Mouse (Mus musculus) frontal cortex, postnatal 25 days (tissue): ENCODE measurements around the gene Arhgef16.

Experiments
- DNase-seq, 2 experiments: peaks; one replicate each; pipeline ENCODE4 v3.0.0; 2022; ENCODE audit warnings: low spot score in 2 of 2

Gene Arhgef16

GRCm38 (mm10) chr4:154293735-154294201, 7.7 kb downstream of the Arhgef16 start:
- no peak for DNase-seq

- DNase-seq: no peak
These were observed 17.8 kb downstream of the Arhgef16 start for GRCm38 (mm10) chr4:154283671-154284070.

GRCm38 (mm10) chr4:154279481-154279880, 22.0 kb downstream of the Arhgef16 start:
- no peak for DNase-seq

- DNase-seq: peak in 1 of 2 experiments; percentile 37
These were observed 28.5 kb downstream of the Arhgef16 start for GRCm38 (mm10) chr4:154273000-154273399.

GRCm38 (mm10) chr4:154269520-154269919, 32.0 kb downstream of the Arhgef16 start:
- no peak for DNase-seq

GRCm38 (mm10) chr4:154267511-154267910, 34.0 kb downstream of the Arhgef16 start:
- DNase-seq: no peak

- no peak for DNase-seq
These were observed 39.4 kb downstream of the Arhgef16 start for GRCm38 (mm10) chr4:154262071-154262470.

GRCm38 (mm10) chr4:154260755-154261154, 40.7 kb downstream of the Arhgef16 start:
- DNase-seq: no peak

- DNase-seq: peak in 1 of 2 experiments; percentile 16
These were observed 48.8 kb downstream of the Arhgef16 start for GRCm38 (mm10) chr4:154252537-154253255.

- no peak for DNase-seq
These were observed 52.2 kb downstream of the Arhgef16 start for GRCm38 (mm10) chr4:154249316-154249715.

- no peak for DNase-seq
These were observed 53.2 kb downstream of the Arhgef16 start for GRCm38 (mm10) chr4:154248092-154248805.

- DNase-seq: no peak
These were observed 54.0 kb downstream of the Arhgef16 start for GRCm38 (mm10) chr4:154247207-154248091.

- peak; percentile 43 to 50 for DNase-seq
These were observed 55.1 kb downstream of the Arhgef16 start for GRCm38 (mm10) chr4:154246115-154247040.

GRCm38 (mm10) chr4:154245342-154245741, 56.1 kb downstream of the Arhgef16 start:
- DNase-seq: no peak

GRCm38 (mm10) chr4:154240608-154241007, 60.9 kb downstream of the Arhgef16 start:
- no peak for DNase-seq

- no peak for DNase-seq
These were observed 62.3 kb downstream of the Arhgef16 start for GRCm38 (mm10) chr4:154239199-154239598.

- DNase-seq: no peak
These were observed 64.2 kb downstream of the Arhgef16 start for GRCm38 (mm10) chr4:154237306-154237705.

GRCm38 (mm10) chr4:154236893-154237292, 64.6 kb downstream of the Arhgef16 start:
- no peak for DNase-seq

GRCm38 (mm10) chr4:154236001-154236400, 65.5 kb downstream of the Arhgef16 start:
- no peak for DNase-seq

- no peak for DNase-seq
These were observed 69.2 kb downstream of the Arhgef16 start for GRCm38 (mm10) chr4:154232295-154232694.

GRCm38 (mm10) chr4:154231380-154231779, 70.1 kb downstream of the Arhgef16 start:
- no peak for DNase-seq
